Mouse (Mus musculus) mesoderm, embryonic 11.5 days (tissue): ENCODE data around the gene Draxin.
"Not testable (repeated sequence)": the region's sequence is repeated elsewhere in the genome, so short reads cannot be mapped to it uniquely, and the experiment has no call there.

ENCODE experiments used
- DNase-seq: peaks from one replicate; pipeline ENCODE4 v3.0.0-alpha.2; 2012; ENCODE audit warnings: low read depth, low spot score

Gene Draxin

GRCm38 (mm10) chr4:148130561-148131413, at the start of gene Draxin:
TSS of gene Draxin (minus strand) at chr4:148130698.
- peak; percentile 86 for DNase-seq

- no peak for DNase-seq
Observed at GRCm38 (mm10) chr4:148177716-148178115, 47.2 kb upstream of the Draxin start.

GRCm38 (mm10) chr4:148176603-148177002, 46.1 kb upstream of the Draxin start:
- not testable (repeated sequence) for DNase-seq

- no peak for DNase-seq
Observed at GRCm38 (mm10) chr4:148174495-148174862, 44.0 kb upstream of the Draxin start.

- DNase-seq = peak; percentile 56
Observed at GRCm38 (mm10) chr4:148173811-148174494, 43.5 kb upstream of the Draxin start.

- DNase-seq = no peak
Observed at GRCm38 (mm10) chr4:148171261-148171660, 40.8 kb upstream of the Draxin start.

- peak; percentile 71 for DNase-seq
Observed at GRCm38 (mm10) chr4:148170842-148171241, 40.3 kb upstream of the Draxin start.

- DNase-seq = no peak
Observed at GRCm38 (mm10) chr4:148169586-148169985, 39.1 kb upstream of the Draxin start.

- peak; percentile 83 for DNase-seq
Observed at GRCm38 (mm10) chr4:148168287-148168686, 37.8 kb upstream of the Draxin start.

- DNase-seq = peak; percentile 49
Observed at GRCm38 (mm10) chr4:148166986-148167385, 36.5 kb upstream of the Draxin start.

GRCm38 (mm10) chr4:148166431-148166830, 35.9 kb upstream of the Draxin start:
- DNase-seq = no peak

GRCm38 (mm10) chr4:148165551-148165950, 35.1 kb upstream of the Draxin start:
- no peak for DNase-seq

GRCm38 (mm10) chr4:148164461-148164860, 34.0 kb upstream of the Draxin start:
- DNase-seq = no peak

GRCm38 (mm10) chr4:148164002-148164439, 33.5 kb upstream of the Draxin start:
- peak; percentile 79 for DNase-seq

- no peak for DNase-seq
Observed at GRCm38 (mm10) chr4:148160436-148161390, 30.2 kb upstream of the Draxin start, which contains the start of the genes Fbxo44 and Fbxo2. TSS of gene Fbxo44 (minus strand) at chr4:148160482. TSS of gene Fbxo2 (plus strand) at chr4:148160621.

GRCm38 (mm10) chr4:148159544-148160435, 29.3 kb upstream of the Draxin start:
- DNase-seq = peak; percentile 91

GRCm38 (mm10) chr4:148158436-148159348, 28.2 kb upstream of the Draxin start:
- peak; percentile 42 for DNase-seq

- DNase-seq = no peak
Observed at GRCm38 (mm10) chr4:148154982-148155381, 24.5 kb upstream of the Draxin start.

- DNase-seq = no peak
Observed at GRCm38 (mm10) chr4:148154006-148154405, 23.5 kb upstream of the Draxin start.
